Mouse (Mus musculus): Measurements from ENCODE around the gene Gm49361.

DNA sequence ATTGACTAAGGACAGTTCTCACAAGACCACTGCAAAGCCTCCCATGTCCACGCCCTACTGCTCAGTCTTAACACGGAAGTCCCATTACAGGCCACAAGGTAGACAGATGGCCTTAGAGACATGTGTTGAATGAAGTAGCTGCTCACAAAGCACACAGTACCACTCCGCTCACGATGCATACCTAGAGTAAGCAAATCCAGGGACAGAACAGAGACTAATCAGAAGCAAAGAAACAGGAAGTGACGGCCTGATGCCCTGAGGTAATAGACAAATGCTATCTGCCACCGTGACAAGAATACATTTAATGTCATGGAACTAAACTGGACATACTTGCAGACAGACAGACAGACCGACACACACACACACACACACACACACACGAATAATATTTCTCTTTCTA is 5.3 kb downstream of the Gm49361 start:
- TF ChIP-seq CTCF (conservative IDR thresholded peaks at IDR 0.05 in 1 of 2, IDR thresholded peaks at IDR 0.05 in 1 of 2; ENCODE audit: low read depth in 2 of 2, low read length in 2 of 2) (no peak), EP300 (IDR thresholded peaks at IDR 0.05; ENCODE audit: low read length) (no peak), MEF2A (IDR thresholded peaks at IDR 0.05; ENCODE audit: borderline replicate concordance, low read depth, low read length) (no peak), NRF1 (IDR thresholded peaks at IDR 0.05; ENCODE audit: low read depth, low read length) (no peak), ZNF384 (IDR thresholded peaks at IDR 0.05; ENCODE audit: low read depth, low read length) (no peak), POLR2A (IDR thresholded peaks at IDR 0.05; ENCODE audit: low read depth, low read length) (no peak), ETS1 (conservative IDR thresholded peaks at IDR 0.05; ENCODE audit: low read depth, low read length) (no peak)
